Mouse (Mus musculus): ENCODE data around the gene Bdh1.
"Not testable (repeated sequence)": the region's sequence is repeated elsewhere in the genome, so short reads cannot be mapped to it uniquely, and the experiment has no call there.

Gene Bdh1

DNA sequence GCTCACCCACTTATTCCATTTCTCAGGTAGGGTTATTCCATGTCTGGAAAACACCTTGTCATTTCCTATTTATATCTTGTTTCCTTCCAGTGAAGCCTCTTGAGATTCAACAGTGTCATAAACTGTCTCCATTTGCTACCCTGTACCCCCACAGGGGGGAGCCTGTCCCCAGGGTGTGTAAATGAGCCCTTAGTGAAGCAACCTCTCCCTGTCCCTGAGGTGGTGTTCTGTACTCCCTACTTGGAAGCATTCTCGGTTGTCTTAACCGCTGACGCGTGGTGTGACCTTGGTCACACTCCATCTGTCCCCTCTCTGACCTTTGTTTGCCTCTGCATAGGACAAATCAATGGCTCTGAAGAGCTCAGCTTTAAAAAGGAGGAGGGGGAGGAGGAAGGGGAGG lies 43.5 kb downstream of the Bdh1 start:
- DNase-seq = peak; percentile 78

DNA sequence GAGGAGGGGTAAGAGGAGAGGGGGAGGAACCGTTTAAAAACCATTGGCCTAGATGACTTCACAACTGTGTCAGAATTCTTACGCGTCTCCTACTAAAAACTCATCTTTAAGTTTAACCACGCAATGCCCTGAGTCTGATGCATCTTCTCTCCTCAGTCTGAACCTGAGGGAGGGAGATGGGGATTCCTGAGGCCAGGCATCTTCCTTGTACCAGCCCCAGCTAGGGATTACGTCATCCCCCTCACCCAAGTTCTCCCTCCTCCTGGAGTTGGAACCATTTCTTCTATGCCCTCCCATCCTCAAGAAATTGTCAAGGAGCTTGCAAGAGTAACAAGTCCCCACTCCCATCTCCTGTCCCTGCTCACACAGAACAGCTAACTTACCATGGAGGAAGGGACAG lies 44.0 kb downstream of the Bdh1 start:
- no peak for DNase-seq

- DNase-seq = not testable (repeated sequence)
These were observed 48.7 kb downstream of the Bdh1 start for GRCm38 (mm10) chr16:31470819-31471218.

DNA sequence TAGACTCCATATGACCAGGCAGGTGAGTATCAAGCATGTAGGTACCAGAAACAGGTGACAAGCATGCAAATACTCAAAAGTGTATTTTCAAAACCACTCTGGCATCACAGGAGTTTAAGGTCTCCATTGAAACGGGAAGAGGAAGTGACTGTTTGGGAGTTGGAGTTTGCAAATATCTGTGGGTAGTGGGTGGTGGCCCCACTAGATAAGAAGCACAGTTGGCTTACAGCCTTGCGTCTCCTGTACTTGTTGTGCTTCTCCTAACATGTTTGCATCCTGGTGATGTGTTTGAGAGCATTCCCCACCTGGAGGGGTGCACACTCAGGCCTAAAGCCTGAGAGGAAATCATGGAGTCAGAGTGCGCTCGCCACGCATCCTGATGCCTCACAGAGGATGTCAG lies 49.9 kb downstream of the Bdh1 start:
- DNase-seq = peak; percentile 46

DNA sequence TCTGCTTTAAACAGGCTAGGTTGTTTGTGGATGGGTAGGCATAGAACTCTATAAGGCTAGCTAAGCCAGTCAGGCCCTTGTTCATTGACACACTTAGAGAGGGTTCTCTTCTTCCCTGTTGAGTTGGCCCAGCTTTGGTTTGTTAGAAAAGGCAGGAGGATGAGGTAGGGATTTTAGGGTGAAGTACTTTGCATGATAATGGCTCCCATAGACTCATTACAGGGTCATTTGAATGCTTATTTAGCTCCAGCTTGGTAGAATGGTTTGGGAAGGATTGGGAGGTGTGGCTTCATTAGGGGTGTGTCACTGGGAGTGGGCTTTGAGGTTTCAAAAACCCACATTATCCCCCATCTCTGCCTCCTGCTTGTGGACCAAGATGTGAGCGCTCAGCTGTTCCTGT lies 51.1 kb downstream of the Bdh1 start:
- DNase-seq = no peak

DNA sequence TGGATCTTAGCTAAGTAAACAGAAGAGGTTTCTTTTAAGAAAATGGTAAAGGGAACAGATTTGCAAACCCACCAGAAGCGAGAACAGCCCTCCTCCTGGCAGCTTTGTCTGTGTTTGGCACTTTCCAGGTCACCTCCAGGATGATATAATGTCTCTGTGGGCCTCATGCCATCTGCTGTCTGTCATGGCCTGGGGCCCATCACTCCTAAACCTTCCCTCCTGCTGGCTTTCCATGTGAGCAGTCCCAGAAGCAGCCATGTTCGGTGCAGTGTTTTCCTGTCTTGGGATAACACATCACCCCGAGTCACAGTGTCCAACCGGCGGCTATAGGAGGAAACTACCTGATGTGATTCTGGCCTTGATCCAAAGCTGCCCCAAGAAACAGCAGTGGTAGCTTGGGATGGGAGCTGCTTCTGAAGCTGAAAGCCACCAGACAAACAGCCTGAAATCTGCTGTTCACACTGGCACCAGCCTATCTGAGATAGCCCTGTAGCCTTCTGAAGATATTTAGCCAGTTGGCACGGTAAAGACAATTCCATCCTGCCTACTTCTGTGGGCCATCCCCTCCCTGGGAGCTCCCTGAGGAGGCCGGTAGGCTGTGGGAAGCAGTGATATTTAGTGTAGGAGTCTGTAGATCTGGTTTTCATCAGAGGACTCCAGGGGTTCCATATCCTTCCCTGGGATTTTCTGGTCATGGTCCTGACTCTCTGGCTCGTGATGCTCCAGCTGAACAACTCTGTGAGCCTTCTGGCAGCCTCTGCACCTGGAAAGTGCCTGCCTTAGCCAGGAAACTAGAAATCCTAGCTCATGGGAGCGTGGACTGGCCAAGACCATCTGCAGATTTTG lies 53.3 kb downstream of the Bdh1 start:
- no peak for DNase-seq

GRCm38 (mm10) chr16:31476872-31477603 lies 55.0 kb downstream of the Bdh1 start:
- DNase-seq = no peak

DNA sequence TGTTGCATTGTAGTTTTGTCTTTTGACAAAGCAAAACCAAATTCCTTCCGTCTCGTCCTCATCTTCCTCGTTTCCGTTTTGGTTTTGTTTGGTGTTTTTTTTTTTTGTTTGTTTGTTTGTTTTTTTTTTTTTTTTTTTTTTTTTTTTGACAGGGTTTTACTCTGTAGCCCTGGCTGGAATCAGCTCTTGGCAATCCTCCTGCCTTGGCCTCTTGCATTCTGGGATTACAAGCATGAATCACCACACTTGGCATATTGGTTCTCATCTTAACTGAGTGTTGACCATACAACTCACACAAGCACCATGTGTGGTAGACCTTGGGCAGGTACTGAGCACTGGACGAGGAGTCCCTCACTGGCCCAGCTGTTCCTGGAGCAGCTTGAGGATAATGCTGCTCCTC lies 63.3 kb downstream of the Bdh1 start:
- no peak for DNase-seq

DNA sequence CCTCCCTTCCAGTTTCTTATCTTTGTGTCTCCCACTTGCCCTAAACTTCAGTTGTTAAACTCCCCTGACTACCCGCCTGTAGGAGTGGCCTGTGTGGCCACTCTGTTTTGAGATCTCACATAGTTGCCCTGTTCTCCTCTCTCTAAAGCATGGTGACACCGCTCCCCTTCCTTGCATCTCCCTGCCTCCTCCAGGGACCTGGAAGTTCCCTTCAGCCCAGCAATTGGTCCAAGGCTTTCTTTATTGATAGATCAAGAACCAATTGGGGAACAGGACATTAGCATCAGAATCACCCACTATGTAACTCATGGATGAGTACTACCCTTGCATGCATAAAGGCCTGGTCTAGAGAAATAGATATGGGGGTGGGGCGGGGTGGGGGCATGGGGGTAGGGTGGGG lies 65.2 kb downstream of the Bdh1 start:
- DNase-seq = no peak

DNA sequence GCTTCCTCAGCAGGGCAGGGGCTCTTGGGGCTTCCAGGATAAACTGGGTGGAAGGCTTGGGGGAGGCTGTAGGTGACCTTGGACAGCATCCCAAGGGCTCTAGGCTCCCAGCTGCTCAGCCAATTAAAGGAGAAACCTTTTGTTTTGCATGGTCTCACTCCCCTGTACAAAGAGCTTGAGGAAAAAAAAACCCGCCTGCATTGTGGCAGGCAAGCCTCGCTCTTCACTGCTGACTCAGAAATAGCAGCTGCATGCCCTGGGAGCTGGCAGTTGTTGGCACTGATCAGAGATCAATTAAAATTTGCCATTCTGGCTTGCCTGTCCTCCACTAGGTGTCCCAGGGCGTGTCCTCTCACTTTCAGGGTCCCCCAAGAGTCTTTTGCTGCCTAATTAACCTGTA lies 67.0 kb downstream of the Bdh1 start:
- no peak for DNase-seq

DNA sequence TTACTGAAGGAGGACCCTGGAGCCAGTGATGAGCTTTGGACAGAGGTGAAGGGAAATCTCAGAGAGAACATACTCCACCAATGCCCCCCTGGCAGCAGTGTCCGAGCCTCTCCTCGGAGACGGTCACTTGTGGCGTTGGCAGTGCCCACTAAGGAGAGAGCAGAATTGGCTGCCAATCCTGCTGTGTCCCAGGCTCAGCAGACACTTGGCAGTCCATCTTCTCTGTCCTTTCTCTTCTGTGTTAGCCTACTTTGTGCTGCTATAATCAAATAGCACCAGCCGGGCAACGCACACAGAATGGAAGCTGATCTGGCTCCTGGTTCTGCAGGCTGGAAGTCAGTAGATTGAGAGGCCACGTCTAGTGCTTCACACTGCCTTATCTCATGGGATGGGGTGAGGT lies 68.9 kb downstream of the Bdh1 start:
- no peak for DNase-seq

GRCm38 (mm10) chr16:31492921-31493549 lies 71.0 kb downstream of the Bdh1 start:
- DNase-seq = no peak

DNA sequence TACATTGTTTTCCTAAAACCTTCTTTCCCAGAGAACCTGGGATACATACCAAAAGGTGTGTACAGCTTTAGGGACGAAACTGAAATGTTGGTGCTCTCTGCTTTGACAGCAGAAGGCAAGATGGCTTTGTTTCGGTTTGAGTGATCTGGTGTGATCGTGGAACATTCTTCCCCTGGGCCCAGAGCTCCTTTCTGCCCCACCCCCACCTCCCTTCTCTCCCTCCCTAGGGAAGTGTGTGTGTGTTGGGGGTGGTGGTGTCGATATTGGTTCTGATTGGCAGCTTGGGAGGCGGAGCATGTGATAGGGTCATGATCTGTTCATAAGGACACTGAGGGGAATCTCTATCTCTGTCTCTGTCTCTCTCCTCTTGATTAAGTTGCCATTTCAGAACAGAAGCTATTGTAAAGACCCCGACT lies 71.5 kb downstream of the Bdh1 start:
- DNase-seq = no peak

DNA sequence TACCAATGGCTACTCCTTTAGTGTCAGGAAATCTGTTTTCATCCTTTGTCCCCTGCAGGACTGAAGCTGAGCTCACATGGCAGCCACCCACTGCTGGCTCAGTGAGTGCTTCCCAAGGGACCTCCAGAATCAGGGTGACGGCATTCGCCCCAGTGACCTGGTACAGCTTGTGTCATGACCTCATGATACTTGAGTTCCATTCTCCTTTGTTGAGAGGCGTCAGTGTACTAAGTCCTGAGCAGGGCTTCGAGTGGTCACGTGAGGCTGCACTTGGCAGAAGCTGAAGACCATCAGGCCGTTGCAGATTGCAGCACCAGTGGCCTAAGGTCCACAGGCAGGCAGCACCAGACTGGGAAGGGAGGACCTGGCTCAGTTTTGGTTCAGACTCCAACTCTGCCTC lies 71.9 kb downstream of the Bdh1 start:
- peak; percentile 37 for DNase-seq

DNA sequence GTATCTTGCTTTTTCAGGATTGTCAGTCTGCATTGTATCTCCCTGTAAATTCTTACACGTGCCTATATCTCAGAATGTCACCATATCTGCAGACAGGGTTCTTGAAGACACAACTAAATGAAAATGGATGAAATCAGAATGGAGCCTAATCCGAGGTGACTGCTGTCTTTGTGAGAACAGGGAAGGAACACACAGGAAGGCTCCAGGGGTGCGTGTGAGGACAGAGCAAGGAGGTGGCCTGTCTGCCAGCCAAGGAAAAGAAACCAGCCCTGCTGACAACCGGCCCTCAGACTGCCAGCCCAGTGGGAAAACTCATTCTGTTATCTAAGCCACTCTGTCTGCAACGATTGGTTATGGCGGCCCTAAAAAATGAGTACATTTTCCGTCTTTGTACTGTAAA lies 73.3 kb downstream of the Bdh1 start:
- no peak for DNase-seq

GRCm38 (mm10) chr16:31495769-31496168 lies 73.7 kb downstream of the Bdh1 start:
- no peak for DNase-seq

DNA sequence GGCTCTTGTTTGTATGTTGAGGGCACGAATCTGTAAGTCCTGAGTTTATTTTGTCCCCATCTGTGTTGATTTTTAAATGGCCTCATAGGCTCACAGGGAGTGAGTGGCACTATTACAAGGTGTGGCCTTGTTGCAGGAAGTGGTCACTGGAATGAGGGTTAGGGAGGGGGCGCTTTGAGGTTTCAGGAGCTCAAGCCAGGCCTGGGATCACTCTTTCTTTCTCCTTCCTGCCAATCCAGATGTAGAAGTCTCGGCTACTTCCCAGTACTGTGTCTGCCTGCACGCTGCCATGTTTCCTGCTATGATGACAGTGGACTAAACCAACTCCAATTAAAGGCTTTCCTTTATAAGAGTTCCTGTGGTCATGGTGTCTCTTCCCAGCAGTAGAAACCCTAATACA lies 76.3 kb downstream of the Bdh1 start:
- no peak for DNase-seq

DNA sequence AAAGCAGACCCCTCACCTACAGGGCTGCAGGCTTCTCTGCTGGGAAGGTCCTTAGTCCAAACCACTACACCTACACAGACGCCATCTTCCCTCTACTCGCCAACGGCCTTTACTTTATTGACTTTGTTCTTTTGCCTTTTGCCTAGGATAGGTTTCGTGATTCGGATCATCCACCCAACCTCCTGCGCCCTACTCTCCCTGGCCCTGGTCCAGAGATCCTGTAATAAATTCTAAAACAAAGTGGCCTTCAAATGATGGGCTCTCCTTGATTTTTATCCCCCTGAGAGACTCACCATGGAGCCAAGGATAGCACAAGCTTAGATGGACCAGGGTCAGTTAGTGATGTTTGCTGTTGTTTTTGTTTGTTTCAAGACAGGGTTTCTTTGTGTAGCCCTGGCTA lies 76.9 kb downstream of the Bdh1 start:
- no peak for DNase-seq

GRCm38 (mm10) chr16:31499681-31500310 lies 77.7 kb downstream of the Bdh1 start:
- no peak for DNase-seq

- DNase-seq = no peak
These were observed 78.5 kb downstream of the Bdh1 start for GRCm38 (mm10) chr16:31500532-31500931.

GRCm38 (mm10) chr16:31500969-31501750 lies 79.1 kb downstream of the Bdh1 start:
- DNase-seq = no peak

GRCm38 (mm10) chr16:31501751-31502365 lies 79.8 kb downstream of the Bdh1 start:
- DNase-seq = no peak

Data from kidney, postnatal 10 days (tissue).